Mouse (Mus musculus) adrenal gland, adult (tissue): Measurements from ENCODE around the gene Xrcc6.

Source experiments
- DNase-seq, 2 experiments: peaks; one replicate each; pipeline ENCODE4 v3.0.0; 2022 to 2023; ENCODE audit warnings: low spot score in 1 of 2; ENCODE audit not compliant: inconsistent age in 2 of 2

Gene Xrcc6

GRCm38 (mm10) chr15:81987646-81988045 is at the start of gene Xrcc6:
Xrcc6 (plus strand) TSS chr15:81987835.
- DNase-seq, result peak in 1 of 2 experiments; percentile 74

GRCm38 (mm10) chr15:81938246-81938645 is 49.4 kb upstream of the Xrcc6 start:
- DNase-seq, result peak; percentile 69 to 87

GRCm38 (mm10) chr15:81939157-81939715 is 48.4 kb upstream of the Xrcc6 start:
- DNase-seq, result peak; percentile 70 to 86

- DNase-seq, result peak; percentile 58 to 69
Observed at GRCm38 (mm10) chr15:81939774-81940173, 47.9 kb upstream of the Xrcc6 start.

GRCm38 (mm10) chr15:81940219-81940618 is 47.4 kb upstream of the Xrcc6 start:
- no peak for DNase-seq

- no peak for DNase-seq
Observed at GRCm38 (mm10) chr15:81941010-81941409, 46.6 kb upstream of the Xrcc6 start.

- no peak for DNase-seq
Observed at GRCm38 (mm10) chr15:81943176-81943749, 44.4 kb upstream of the Xrcc6 start.

GRCm38 (mm10) chr15:81949076-81949475 is 38.6 kb upstream of the Xrcc6 start:
- DNase-seq, result no peak

GRCm38 (mm10) chr15:81949476-81950131 is 38.0 kb upstream of the Xrcc6 start:
- DNase-seq, result no peak

- DNase-seq, result no peak
Observed at GRCm38 (mm10) chr15:81950716-81951115, 36.9 kb upstream of the Xrcc6 start.

GRCm38 (mm10) chr15:81951159-81951558 is 36.5 kb upstream of the Xrcc6 start:
- DNase-seq, result no peak

- DNase-seq, result no peak
Observed at GRCm38 (mm10) chr15:81952310-81952709, 35.3 kb upstream of the Xrcc6 start.

GRCm38 (mm10) chr15:81954151-81954583 is 33.5 kb upstream of the Xrcc6 start:
- no peak for DNase-seq

GRCm38 (mm10) chr15:81954716-81955115 is 32.9 kb upstream of the Xrcc6 start:
- DNase-seq, result no peak

- no peak for DNase-seq
Observed at GRCm38 (mm10) chr15:81955414-81955813, 32.2 kb upstream of the Xrcc6 start.

- peak; percentile 48 to 78 for DNase-seq
Observed at GRCm38 (mm10) chr15:81956457-81956856, 31.2 kb upstream of the Xrcc6 start.

GRCm38 (mm10) chr15:81957598-81957997 is 30.0 kb upstream of the Xrcc6 start:
- peak in 1 of 2 experiments; percentile 9 for DNase-seq

- DNase-seq, result peak in 1 of 2 experiments; percentile 75
Observed at GRCm38 (mm10) chr15:81958906-81959305, 28.7 kb upstream of the Xrcc6 start.

- peak; percentile 99 for DNase-seq
Observed at GRCm38 (mm10) chr15:81960171-81961077, 27.2 kb upstream of the Xrcc6 start, which contains the start of gene Pmm1. Pmm1 (minus strand) TSS chr15:81960930.

GRCm38 (mm10) chr15:81961078-81961451 is 26.6 kb upstream of the Xrcc6 start:
- no peak for DNase-seq

GRCm38 (mm10) chr15:81964262-81964661 is 23.4 kb upstream of the Xrcc6 start:
- DNase-seq, result peak in 1 of 2 experiments; percentile 70
